Mouse (Mus musculus) thymus, adult 2 months (tissue): ENCODE results near the gene Tubgcp2. TPM values are rescaled to one million over a fixed set of nuclear protein-coding genes. Genes with fewer than 3 reads are reported as not detected.

Experiments used
- DNase-seq: peaks from one replicate; pipeline ENCODE4 v3.0.0; 2021
- H3K27ac ChIP-seq: fragments of 200-500 bp; 2 replicates; pipeline ENCODE4 v1.5.1; 2012; ENCODE audit warnings: low read length, control low read depth; ENCODE audit not compliant: control insufficient read depth, insufficient read depth
- H3K27me3 ChIP-seq: fragments of 200-500 bp; 2 replicates; pipeline ENCODE4 v1.6.1; 2012; ENCODE audit warnings: mild to moderate bottlenecking, low read length, moderate library complexity, mixed read lengths; ENCODE audit not compliant: control insufficient read depth, insufficient read depth
- H3K36me3 ChIP-seq: fragments of 200-500 bp; 2 replicates; pipeline ENCODE4 v1.6.1; 2012; ENCODE audit warnings: mild to moderate bottlenecking, low read length, moderate library complexity; ENCODE audit not compliant: control insufficient read depth, insufficient read depth
- H3K4me1 ChIP-seq: fragments of 200-500 bp; replicated peaks from 2 replicates; pipeline ENCODE4 v1.6.1; 2012; ENCODE audit warnings: low read length; ENCODE audit not compliant: control insufficient read depth, insufficient read depth
- H3K4me3 ChIP-seq: fragments of 200-500 bp; 2 replicates; pipeline ENCODE4 v1.5.1; 2012; ENCODE audit warnings: mild to moderate bottlenecking, low read length, control low read depth, moderate library complexity; ENCODE audit not compliant: control insufficient read depth, insufficient read depth
- CTCF ChIP-seq: fragments of 200-500 bp; IDR thresholded peaks from 2 replicates; pipeline ENCODE4 v1.5.1; 2012; ENCODE audit warnings: mild to moderate bottlenecking, control low read depth, low read length, moderate library complexity, borderline replicate concordance; ENCODE audit not compliant: control insufficient read depth, poor library complexity, insufficient read depth; ENCODE audit errors: extremely low read depth
- POLR2A ChIP-seq: fragments of 200-500 bp; IDR thresholded peaks from 2 replicates; pipeline ENCODE4 v1.6.1; 2012; ENCODE audit warnings: mild to moderate bottlenecking, low read length, control low read depth, moderate library complexity; ENCODE audit not compliant: control insufficient read depth, poor library complexity, insufficient read depth; ENCODE audit errors: extremely low read depth
- WGBS: fragments of 180-500 bp; shearing (Covaris S2); methylation state at CpG from one replicate; pipeline ENCODE4 v1.1.7; 2018; 5-methylcytosine and 5-hydroxymethylcytosine counted together
- polyA plus RNA-seq: library from polyadenylated mRNA; depleted of rRNA; stranded (reverse); fragments of >200 nt; gene quantifications from 2 replicates; pipeline ENCODE4 v1.2.3, GENCODE M21; 2012

The Tubgcp2 gene
- polyA plus RNA-seq, 1 experiment: 39.7 TPM

- H3K27me3 ChIP-seq: no peaks in the 10 kb centered on the region
- TF ChIP-seq CTCF: no peak
- no peak for TF ChIP-seq POLR2A
- no peak for DNase-seq
- H3K4me1 ChIP-seq: peaks cover 22% of the 10 kb centered on the region
- no peak overlapping the region for H3K27ac ChIP-seq
- H3K36me3 ChIP-seq: no peaks in the 10 kb centered on the region
- 64% methylated on average over 10 of the region's 10 CpGs for WGBS
- no peak overlapping the region for H3K4me3 ChIP-seq
Measured at GRCm38 (mm10) chr7:139970216-139970919, 66.1 kb downstream of the Tubgcp2 start.

GRCm38 (mm10) chr7:139969348-139970130 lies 66.9 kb downstream of the Tubgcp2 start:
- H3K4me3 ChIP-seq: no peak overlapping the region
- TF ChIP-seq CTCF: no peak
- TF ChIP-seq POLR2A: no peak
- peaks cover 19% of the 10 kb centered on the region for H3K4me1 ChIP-seq
- no peaks in the 10 kb centered on the region for H3K36me3 ChIP-seq
- H3K27me3 ChIP-seq: no peaks in the 10 kb centered on the region
- DNase-seq: peak; percentile 74
- no peak overlapping the region for H3K27ac ChIP-seq
- 48% methylated on average over 10 of the region's 10 CpGs for WGBS

GRCm38 (mm10) chr7:139968428-139968827 lies 68.0 kb downstream of the Tubgcp2 start:
- Histone ChIP-seq H3K4me3 (no peak overlapping the region), H3K4me1 (peaks cover 11% of the 10 kb centered on the region), H3K27ac (no peak overlapping the region), H3K27me3 (no peaks in the 10 kb centered on the region), H3K36me3 (no peaks in the 10 kb centered on the region)
- no peak for DNase-seq
- 37% methylated on average over 5 of the region's 5 CpGs for WGBS
- TF ChIP-seq POLR2A: no peak

GRCm38 (mm10) chr7:139967175-139967574 lies 69.3 kb downstream of the Tubgcp2 start:
- 75% methylated on average over 4 of the region's 4 CpGs for WGBS
- Histone ChIP-seq H3K27ac (no peak overlapping the region), H3K36me3 (no peaks in the 10 kb centered on the region), H3K4me3 (no peak overlapping the region), H3K4me1 (peaks cover 11% of the 10 kb centered on the region), H3K27me3 (no peaks in the 10 kb centered on the region)
- TF ChIP-seq CTCF (no peak), POLR2A (no peak)
- no peak for DNase-seq

- no peak for DNase-seq
- 74% methylated on average over 4 of the region's 4 CpGs for WGBS
- Histone ChIP-seq H3K27me3 (no peaks in the 10 kb centered on the region), H3K4me1 (no peaks in the 10 kb centered on the region), H3K4me3 (no peak overlapping the region), H3K27ac (no peak overlapping the region), H3K36me3 (no peaks in the 10 kb centered on the region)
- TF ChIP-seq CTCF (no peak), POLR2A (no peak)
Measured at GRCm38 (mm10) chr7:139963814-139964213, 72.7 kb downstream of the Tubgcp2 start.

- 96% methylated on average over 10 of the region's 10 CpGs for WGBS
- no peak overlapping the region for H3K27ac ChIP-seq
- TF ChIP-seq CTCF: no peak
- TF ChIP-seq POLR2A: no peak
- no peak for DNase-seq
- no peak overlapping the region for H3K4me3 ChIP-seq
- H3K4me1 ChIP-seq: no peaks in the 10 kb centered on the region
- H3K27me3 ChIP-seq: no peaks in the 10 kb centered on the region
- H3K36me3 ChIP-seq: no peaks in the 10 kb centered on the region
Measured at GRCm38 (mm10) chr7:139961141-139961540, 75.3 kb downstream of the Tubgcp2 start.

- TF ChIP-seq CTCF: no peak
- Histone ChIP-seq H3K4me1 (no peaks in the 10 kb centered on the region), H3K27ac (no peak overlapping the region), H3K36me3 (no peaks in the 10 kb centered on the region), H3K4me3 (no peak overlapping the region), H3K27me3 (no peaks in the 10 kb centered on the region)
- DNase-seq: no peak
- WGBS: 63% methylated on average over 11 of the region's 11 CpGs
Measured at GRCm38 (mm10) chr7:139957958-139958357, 78.5 kb downstream of the Tubgcp2 start.
